ENCODE assay signal across 8 mouse cellular contexts in genomic region chr11:59663776-59664320, GRCm38 (mm10). TPM values are rescaled to one million over a fixed set of nuclear protein-coding genes. Genes with fewer than 3 reads are reported as not detected.
A peak's percentile ranks its signal among the peaks of the same experiment; 100 is the strongest.
DNase-seq lines count a peak whose midpoint lies in the region; ATAC-seq and TF ChIP-seq lines count a peak whose summit lies in the region.

No protein-coding gene starts in this region.

- H3ac ChIP-seq in myocyte (ENCODE audit: control insufficient read depth, insufficient read length), result no peak overlapping the region

- no peak for TF ChIP-seq POLR2A in lung, adult 2 months (IDR thresholded peaks at IDR 0.05; ENCODE audit: borderline replicate concordance, extremely low read depth, low read depth, low read length)
- no peak for TF ChIP-seq POLR2A in myocyte (IDR thresholded peaks at IDR 0.05; ENCODE audit: insufficient read length, low read depth)

- peaks cover 37% of the 10 kb centered on the region for H3K4me1 ChIP-seq in lung, adult 2 months (ENCODE audit: control insufficient read depth, insufficient read depth, low read length)
- peaks cover 49% of the 10 kb centered on the region for H3K4me1 ChIP-seq in forebrain, embryonic 13.5 days
- peaks cover 26% of the 10 kb centered on the region for H3K4me1 ChIP-seq in kidney, postnatal 0 days (replicated peaks; ENCODE audit: insufficient read depth, low read length)

- no peaks in the 10 kb centered on the region for H3K9me3 ChIP-seq in forebrain, embryonic 13.5 days (replicated peaks)
- H3K9me3 ChIP-seq in kidney, postnatal 0 days (replicated peaks; ENCODE audit: low read length), result no peaks in the 10 kb centered on the region

- H3K9ac ChIP-seq in forebrain, embryonic 13.5 days, result peak overlapping the region; percentile 90
- peak overlapping the region; percentile 90 for H3K9ac ChIP-seq in kidney, postnatal 0 days (ENCODE audit: low read depth, low read length)

- TF ChIP-seq CTCF in lung, adult 2 months (IDR thresholded peaks at IDR 0.05; ENCODE audit: insufficient read depth, low read length), result no peak
- TF ChIP-seq CTCF in kidney, postnatal 0 days (IDR thresholded peaks at IDR 0.05; ENCODE audit: low read depth), result peak; percentile 26; the same call in 1 of the 2 replicates

- H3K36me3 ChIP-seq in forebrain, embryonic 13.5 days (ENCODE audit: poor library complexity, severe bottlenecking), result no peaks in the 10 kb centered on the region
- H3K36me3 ChIP-seq in kidney, postnatal 0 days (ENCODE audit: insufficient read depth, low read length), result no peaks in the 10 kb centered on the region
- H3K36me3 ChIP-seq in myocyte (ENCODE audit: control insufficient read depth, insufficient read depth), result peaks cover 5% of the 10 kb centered on the region

- H3K4me3 ChIP-seq in lung, adult 2 months (replicated peaks; ENCODE audit: extremely low read depth, low read depth, low read length), result peak overlapping the region; percentile 74
- peak overlapping the region; percentile 77 for H3K4me3 ChIP-seq in forebrain, embryonic 13.5 days
- H3K4me3 ChIP-seq in kidney, postnatal 0 days (replicated peaks; ENCODE audit: low read depth, low read length), result peak overlapping the region; percentile 77
- H3K4me3 ChIP-seq in myocyte, result peak overlapping the region; percentile 64

- intact Hi-C loops in left cerebral cortex, postnatal 14 days (cut with DNase I), result loop anchor here (5.0 kb wide), 2 partner anchors 43 to 68 kb away; no protein-coding TSS in a partner anchor

- 10% methylated on average over 3 of the region's 3 CpGs for WGBS in lung, adult 2 months
- WGBS in forebrain, embryonic 13.5 days, result 10% methylated on average over 3 of the region's 3 CpGs
- 5% methylated on average over 3 of the region's 3 CpGs for WGBS in kidney, postnatal 0 days

- no peak for DNase-seq in lung, adult 2 months
- DNase-seq in lung, postnatal 10 days, result no peak
- DNase-seq in kidney, postnatal 0 days (ENCODE audit: low spot score), result peak; percentile 19
- no peak for DNase-seq in left cerebral cortex, postnatal 14 days (ENCODE audit: low spot score in 2 of 2)
- no peak for DNase-seq in cerebellum, adult 9-11 months

- H3K79me2 ChIP-seq in myocyte (ENCODE audit: control insufficient read depth, insufficient read depth), result peaks cover 61% of the 10 kb centered on the region

- no peak overlapping the region for H3K27ac ChIP-seq in forebrain, embryonic 13.5 days
- peak overlapping the region; percentile 94 for H3K27ac ChIP-seq in kidney, postnatal 0 days

- no peaks in the 10 kb centered on the region for H3K27me3 ChIP-seq in forebrain, embryonic 13.5 days
- no peaks in the 10 kb centered on the region for H3K27me3 ChIP-seq in kidney, postnatal 0 days (ENCODE audit: insufficient read depth, low read length)
- no peaks in the 10 kb centered on the region for H3K27me3 ChIP-seq in myocyte (ENCODE audit: control insufficient read depth, insufficient read depth, insufficient read length)

- ATAC-seq in forebrain, embryonic 13.5 days, result no peak
- ATAC-seq in kidney, postnatal 0 days (replicated peaks; ENCODE audit: low FRiP score, low read depth), result no peak
- ATAC-seq in granulocyte monocyte progenitor cell, adult 5-6 weeks (replicated peaks; ENCODE audit: poor library complexity, severe bottlenecking), result no peak

- H3K4me2 ChIP-seq in forebrain, embryonic 13.5 days, result peak overlapping the region; percentile 90
- peak overlapping the region; percentile 88 for H3K4me2 ChIP-seq in kidney, postnatal 0 days (ENCODE audit: low read length)
- peak overlapping the region; percentile 88 for H3K4me2 ChIP-seq in myocyte (ENCODE audit: low read depth)

TF ChIP-seq in myocyte, 11 proteins besides CTCF, POLR2A, EP300 and RAD21:
- no peak for TF ChIP-seq USF1 (IDR thresholded peaks at IDR 0.05; ENCODE audit: low read depth)
- TF ChIP-seq E2F4 (IDR thresholded peaks at IDR 0.05; ENCODE audit: insufficient read depth), result no peak
- TF ChIP-seq MYOD1 (IDR thresholded peaks at IDR 0.05; ENCODE audit: control insufficient read depth in 1 of 3, insufficient read length in 2 of 3, low read depth in 2 of 3), result no peak
- no peak for TF ChIP-seq REST (IDR thresholded peaks at IDR 0.05; ENCODE audit: insufficient read depth, insufficient read length)
- no peak for TF ChIP-seq MYOG (IDR thresholded peaks at IDR 0.05; ENCODE audit: control insufficient read depth in 1 of 3, insufficient read depth in 1 of 3, insufficient read length in 2 of 3, low read depth in 2 of 3)
- no peak for TF ChIP-seq TCF12 (IDR thresholded peaks at IDR 0.05; ENCODE audit: insufficient read depth, poor library complexity, severe bottlenecking)
- TF ChIP-seq CEBPB (IDR thresholded peaks at IDR 0.05; ENCODE audit: insufficient read depth, poor library complexity, severe bottlenecking), result no peak
- no peak for TF ChIP-seq POLR2AphosphoS2 (IDR thresholded peaks at IDR 0.05; ENCODE audit: insufficient read length, low read depth)
- no peak for TF ChIP-seq TCF3 (IDR thresholded peaks at IDR 0.05; ENCODE audit: insufficient read length, low read depth)

RNA-seq across cellular contexts. Expression of gene Mprip, which starts 2.7 kb away (rescaled TPM):
- polyA plus RNA-seq in lung, adult 2 months (2012; rRNA removed), result 164 and 239 TPM in 2 replicates
- polyA plus RNA-seq in forebrain, embryonic 13.5 days (2015; fragmentation: Nextera tagmentation; extraction: Ambion mirVana), result 37.1 and 40.5 TPM in 2 replicates
- 67.4 and 76.8 TPM in 2 replicates for polyA plus RNA-seq in kidney, postnatal 0 days (2015; fragmentation: Nextera tagmentation; extraction: Ambion mirVana)
- 191 TPM for polyA plus RNA-seq in myocyte (2012; fragmentation: generic; extraction: Trizol)
- 100 to 1,000 TPM; 249 to 264 TPM for total RNA-seq in left cerebral cortex, postnatal 14 days (2021)
- total RNA-seq in granulocyte monocyte progenitor cell, adult 5-6 weeks (2014; fragmentation: Nextera tagmentation), result 50.1 and 70.7 TPM in 2 replicates
- 56.4 and 71.4 TPM in 2 replicates for total RNA-seq in granulocyte monocyte progenitor cell, adult 5-6 weeks (2017)
